Comparison of ENCODE assay signal across 8 mouse cellular contexts in genomic region chr17:34029890-34030595, GRCm38 (mm10). TPM values are rescaled to one million over a fixed set of nuclear protein-coding genes. Genes with fewer than 3 reads are reported as not detected.
DNase-seq lines count a peak whose midpoint lies in the region; ATAC-seq and TF ChIP-seq lines count a peak whose summit lies in the region.

No protein-coding gene starts in this region.

- H3K4me2 ChIP-seq in forebrain, embryonic 12.5 days, result peak overlapping the region; percentile 99
- H3K4me2 ChIP-seq in limb, embryonic 13.5 days (replicated peaks), result peak overlapping the region; percentile 97
- H3K4me2 ChIP-seq in stomach, embryonic 15.5 days, result peak overlapping the region; percentile 92

- H3K9ac ChIP-seq in forebrain, embryonic 12.5 days, result peak overlapping the region; percentile 96
- peak overlapping the region; percentile 94 for H3K9ac ChIP-seq in limb, embryonic 13.5 days
- peak overlapping the region; percentile 11; the same call in 1 of the 2 replicates for H3K9ac ChIP-seq in stomach, embryonic 15.5 days

- H3K4me3 ChIP-seq in heart, embryonic 10.5 days, result peak overlapping the region; percentile 80
- H3K4me3 ChIP-seq in G1E (ENCODE audit: low read depth, low read length), result peak overlapping the region; percentile 91
- peak overlapping the region; percentile 95 for H3K4me3 ChIP-seq in forebrain, embryonic 12.5 days (replicated peaks)
- H3K4me3 ChIP-seq in limb, embryonic 13.5 days, result peak overlapping the region; percentile 85
- H3K4me3 ChIP-seq in stomach, embryonic 15.5 days (replicated peaks), result peak overlapping the region; percentile 79

- TF ChIP-seq CTCF in G1E (IDR thresholded peaks at IDR 0.05; ENCODE audit: low read depth, low read length), result no peak

- peaks cover 77% of the 10 kb centered on the region for H3K4me1 ChIP-seq in heart, embryonic 10.5 days
- H3K4me1 ChIP-seq in G1E (ENCODE audit: insufficient read depth, low read depth, low read length), result peaks cover 81% of the 10 kb centered on the region
- peaks cover 75% of the 10 kb centered on the region for H3K4me1 ChIP-seq in forebrain, embryonic 12.5 days
- peaks cover 70% of the 10 kb centered on the region for H3K4me1 ChIP-seq in limb, embryonic 13.5 days
- peaks cover 61% of the 10 kb centered on the region for H3K4me1 ChIP-seq in stomach, embryonic 15.5 days

- no peaks in the 10 kb centered on the region for H3K27me3 ChIP-seq in heart, embryonic 10.5 days (ENCODE audit: insufficient read depth, poor library complexity, severe bottlenecking)
- no peaks in the 10 kb centered on the region for H3K27me3 ChIP-seq in G1E (ENCODE audit: insufficient read depth, low read length)
- H3K27me3 ChIP-seq in forebrain, embryonic 12.5 days, result no peaks in the 10 kb centered on the region
- H3K27me3 ChIP-seq in limb, embryonic 13.5 days, result no peaks in the 10 kb centered on the region
- no peaks in the 10 kb centered on the region for H3K27me3 ChIP-seq in stomach, embryonic 15.5 days (replicated peaks)

- peaks cover 39% of the 10 kb centered on the region for H3K36me3 ChIP-seq in heart, embryonic 10.5 days
- peaks cover 68% of the 10 kb centered on the region for H3K36me3 ChIP-seq in G1E (replicated peaks)
- peaks cover 39% of the 10 kb centered on the region for H3K36me3 ChIP-seq in forebrain, embryonic 12.5 days (replicated peaks)
- peaks cover 42% of the 10 kb centered on the region for H3K36me3 ChIP-seq in limb, embryonic 13.5 days
- H3K36me3 ChIP-seq in stomach, embryonic 15.5 days, result peaks cover 15% of the 10 kb centered on the region

- H3K27ac ChIP-seq in heart, embryonic 10.5 days, result peak overlapping the region; percentile 98
- no peak overlapping the region; the same call in 1 of the 2 replicates for H3K27ac ChIP-seq in forebrain, embryonic 12.5 days
- 0 out of 2 replicates have a peak overlapping the region, but pooled peaks have one; percentile 95 for H3K27ac ChIP-seq in limb, embryonic 13.5 days
- H3K27ac ChIP-seq in stomach, embryonic 15.5 days, result no peak overlapping the region

- ATAC-seq in G1E (ENCODE audit: extremely low read depth, insufficient number of reproducible peaks, low FRiP score, poor library complexity, severe bottlenecking), result no peak
- no peak for ATAC-seq in forebrain, embryonic 12.5 days (ENCODE audit: low FRiP score)
- no peak for ATAC-seq in limb, embryonic 13.5 days (ENCODE audit: low FRiP score, low read depth)
- no peak for ATAC-seq in stomach, embryonic 15.5 days (ENCODE audit: insufficient read depth, low FRiP score, low read depth)

- peak; percentile 73 for DNase-seq in heart, embryonic 10.5 days (ENCODE audit: low spot score)
- DNase-seq in heart, postnatal 10 days, result no peak
- DNase-seq in G1E (ENCODE audit: low spot score), result no peak
- no peak for DNase-seq in B cell, adult 2 months
- DNase-seq in layer of hippocampus, adult 18-20 months (ENCODE audit: low spot score in 2 of 2), result no peak

- no peaks in the 10 kb centered on the region for H3K9me3 ChIP-seq in heart, embryonic 10.5 days
- no peaks in the 10 kb centered on the region for H3K9me3 ChIP-seq in G1E (replicated peaks)
- no peaks in the 10 kb centered on the region for H3K9me3 ChIP-seq in forebrain, embryonic 12.5 days
- no peaks in the 10 kb centered on the region for H3K9me3 ChIP-seq in limb, embryonic 13.5 days
- H3K9me3 ChIP-seq in stomach, embryonic 15.5 days, result no peaks in the 10 kb centered on the region

- intact Hi-C loops in heart, postnatal 10 days (cut with DNase I), result loop anchor here (5.0 kb wide), 1 partner anchor 87 kb away; the partner anchor contains the start of gene H2-DMa

- WGBS in heart, embryonic 10.5 days, result 78% methylated on average over 21 of the region's 21 CpGs
- 75% methylated on average over 21 of the region's 21 CpGs for WGBS in forebrain, embryonic 12.5 days
- 81% methylated on average over 21 of the region's 21 CpGs for WGBS in limb, embryonic 13.5 days
- 75% methylated on average over 21 of the region's 21 CpGs for WGBS in stomach, embryonic 15.5 days

RNA-seq across cellular contexts. Expression of gene Slc39a7, which starts 1.4 kb away (rescaled TPM):
- 160 and 180 TPM in 2 replicates for polyA plus RNA-seq in heart, embryonic 10.5 days (2016; fragmentation: Nextera tagmentation; extraction: Ambion mirVana)
- total RNA-seq in heart, postnatal 10 days (2021), result 10 to 100 TPM; 81.7 to 84.4 TPM
- total RNA-seq in G1E (2014; fragmentation: Nextera tagmentation) (16.9 and 17.5 TPM in 2 replicates), G1E (2017) (58.0 and 60.1 TPM in 2 replicates)
- 66.0 and 98.1 TPM in 2 replicates for polyA plus RNA-seq in G1E (2012)
- 160 and 166 TPM in 2 replicates for polyA plus RNA-seq in forebrain, embryonic 12.5 days (2016; fragmentation: Nextera tagmentation; extraction: Ambion mirVana)
- 237 and 244 TPM in 2 replicates for polyA plus RNA-seq in limb, embryonic 13.5 days (2015; fragmentation: Nextera tagmentation; extraction: Ambion mirVana)
- polyA plus RNA-seq in stomach, embryonic 15.5 days (2015; fragmentation: Nextera tagmentation; extraction: Ambion mirVana), result 169 and 199 TPM in 2 replicates
- total RNA-seq in layer of hippocampus, adult 18-20 months (2021), result 100 to 1,000 TPM in 1 of 2 experiments, 10 to 100 TPM in 1; 90.7 to 105 TPM

RNA-seq across cellular contexts. Expression of gene Rxrb, which starts 1.6 kb away (rescaled TPM):
- 31.4 and 40.6 TPM in 2 replicates for polyA plus RNA-seq in heart, embryonic 10.5 days (2016; fragmentation: Nextera tagmentation; extraction: Ambion mirVana)
- 10 to 100 TPM; 45.4 to 46.7 TPM for total RNA-seq in heart, postnatal 10 days (2021)
- total RNA-seq in G1E (2014; fragmentation: Nextera tagmentation) (27.7 and 29.7 TPM in 2 replicates), G1E (2017) (30.5 and 34.7 TPM in 2 replicates)
- 175 and 211 TPM in 2 replicates for polyA plus RNA-seq in G1E (2012)
- polyA plus RNA-seq in forebrain, embryonic 12.5 days (2016; fragmentation: Nextera tagmentation; extraction: Ambion mirVana), result 54.8 and 59.5 TPM in 2 replicates
- polyA plus RNA-seq in limb, embryonic 13.5 days (2015; fragmentation: Nextera tagmentation; extraction: Ambion mirVana), result 56.1 and 59.1 TPM in 2 replicates
- polyA plus RNA-seq in stomach, embryonic 15.5 days (2015; fragmentation: Nextera tagmentation; extraction: Ambion mirVana), result 43.6 and 45.0 TPM in 2 replicates
- total RNA-seq in layer of hippocampus, adult 18-20 months (2021), result 10 to 100 TPM; 77.1 to 85.8 TPM

RNA-seq across cellular contexts. Expression of gene H2-Ke6, which starts 2.2 kb away (rescaled TPM):
- polyA plus RNA-seq in heart, embryonic 10.5 days (2016; fragmentation: Nextera tagmentation; extraction: Ambion mirVana), result 32.4 and 36.4 TPM in 2 replicates
- 10 to 100 TPM; 80.8 to 88.1 TPM for total RNA-seq in heart, postnatal 10 days (2021)
- 77.5 and 87.1 TPM in 2 replicates for total RNA-seq in G1E (2014; fragmentation: Nextera tagmentation)
- 44.7 and 45.9 TPM in 2 replicates for total RNA-seq in G1E (2017)
- polyA plus RNA-seq in G1E (2012), result 58.6 and 78.0 TPM in 2 replicates
- 92.8 and 103 TPM in 2 replicates for polyA plus RNA-seq in forebrain, embryonic 12.5 days (2016; fragmentation: Nextera tagmentation; extraction: Ambion mirVana)
- polyA plus RNA-seq in limb, embryonic 13.5 days (2015; fragmentation: Nextera tagmentation; extraction: Ambion mirVana), result 50.0 and 59.4 TPM in 2 replicates
- 50.8 and 58.4 TPM in 2 replicates for polyA plus RNA-seq in stomach, embryonic 15.5 days (2015; fragmentation: Nextera tagmentation; extraction: Ambion mirVana)
- total RNA-seq in layer of hippocampus, adult 18-20 months (2021), result 10 to 100 TPM; 59.7 to 63.9 TPM

RNA-seq across cellular contexts. Expression of gene Ring1, which starts 5.6 kb away (rescaled TPM):
- 14.4 and 15.8 TPM in 2 replicates for polyA plus RNA-seq in heart, embryonic 10.5 days (2016; fragmentation: Nextera tagmentation; extraction: Ambion mirVana)
- total RNA-seq in heart, postnatal 10 days (2021), result 10 to 100 TPM; 16.5 to 17.6 TPM
- 8.4 and 9.7 TPM in 2 replicates for total RNA-seq in G1E (2014; fragmentation: Nextera tagmentation)
- total RNA-seq in G1E (2017), result 10.9 and 13.1 TPM in 2 replicates
- polyA plus RNA-seq in G1E (2012), result 46.4 and 59.9 TPM in 2 replicates
- polyA plus RNA-seq in forebrain, embryonic 12.5 days (2016; fragmentation: Nextera tagmentation; extraction: Ambion mirVana), result 19.1 and 23.6 TPM in 2 replicates
- 19.1 and 19.8 TPM in 2 replicates for polyA plus RNA-seq in limb, embryonic 13.5 days (2015; fragmentation: Nextera tagmentation; extraction: Ambion mirVana)
- 19.3 and 21.0 TPM in 2 replicates for polyA plus RNA-seq in stomach, embryonic 15.5 days (2015; fragmentation: Nextera tagmentation; extraction: Ambion mirVana)
- 10 to 100 TPM; 39.0 to 40.8 TPM for total RNA-seq in layer of hippocampus, adult 18-20 months (2021)

RNA-seq across cellular contexts. Expression of gene Col11a2, which starts 9.2 kb away (rescaled TPM):
- 0.38 and 1.0 TPM in 2 replicates for polyA plus RNA-seq in heart, embryonic 10.5 days (2016; fragmentation: Nextera tagmentation; extraction: Ambion mirVana)
- total RNA-seq in heart, postnatal 10 days (2021), result 1 to 10 TPM; 1.5 to 1.8 TPM
- total RNA-seq in G1E (2014; fragmentation: Nextera tagmentation), result 0.45 and 0.92 TPM in 2 replicates
- 0.58 and 1.6 TPM in 2 replicates for total RNA-seq in G1E (2017)
- polyA plus RNA-seq in G1E (2012), result 1.9 and 2.3 TPM in 2 replicates
- polyA plus RNA-seq in forebrain, embryonic 12.5 days (2016; fragmentation: Nextera tagmentation; extraction: Ambion mirVana), result 1.4 and 2.5 TPM in 2 replicates
- 46.3 and 56.6 TPM in 2 replicates for polyA plus RNA-seq in limb, embryonic 13.5 days (2015; fragmentation: Nextera tagmentation; extraction: Ambion mirVana)
- 1.3 and 1.5 TPM in 2 replicates for polyA plus RNA-seq in stomach, embryonic 15.5 days (2015; fragmentation: Nextera tagmentation; extraction: Ambion mirVana)
- total RNA-seq in layer of hippocampus, adult 18-20 months (2021), result 10 to 100 TPM; 22.5 to 23.4 TPM

Comparison
In these comparisons a context has a peak if more than half of its experiments do, and no peak if none do; other contexts are left out.
1. H3K27ac ChIP-seq: peak in heart, embryonic 10.5 days (single experiment) and limb, embryonic 13.5 days (single experiment); none in forebrain, embryonic 12.5 days (single experiment) and stomach, embryonic 15.5 days (single experiment).
2. H3K9ac ChIP-seq: peak in every context shown above with its lines; median percentile 96 in forebrain, embryonic 12.5 days; 94 in limb, embryonic 13.5 days; 11 in stomach, embryonic 15.5 days.
3. Peak in every context shown above with its lines, with median percentiles within 50 percentile points of each other: H3K4me3 ChIP-seq and H3K4me2 ChIP-seq.